In genomic region chr11:121353326-121354090, GRCm38 (mm10) we compare ENCODE assay signal across 9 mouse cellular contexts. TPM values are rescaled to one million over a fixed set of nuclear protein-coding genes. Genes with fewer than 3 reads are reported as not detected.
DNase-seq lines count a peak whose midpoint lies in the region; ATAC-seq and TF ChIP-seq lines count a peak whose summit lies in the region.
"Had no signal": no experiment of that assay in that cellular context is flagged by ENCODE, and none has a peak within 500 bp of the region (broad histone marks: within the 10 kb centered on the region; RNA-seq: fewer than 3 reads in every experiment).

No protein-coding gene starts in this region.

- peak overlapping the region; percentile 89 for H3K4me2 ChIP-seq in forebrain, embryonic 12.5 days
- peak overlapping the region; percentile 80 for H3K4me2 ChIP-seq in hindbrain, postnatal 0 days (ENCODE audit: low read depth, low read length)
- H3K4me2 ChIP-seq in limb, embryonic 14.5 days (replicated peaks; ENCODE audit: low read depth, low read length, severe bottlenecking), result peak overlapping the region; percentile 82
- peak overlapping the region; percentile 87 for H3K4me2 ChIP-seq in midbrain, embryonic 13.5 days (replicated peaks)
- H3K4me2 ChIP-seq in stomach, embryonic 15.5 days, result peak overlapping the region; percentile 83

- peak overlapping the region; percentile 97 for H3K4me3 ChIP-seq in forebrain, embryonic 12.5 days (replicated peaks)
- H3K4me3 ChIP-seq in hindbrain, postnatal 0 days (ENCODE audit: low read length), result peak overlapping the region; percentile 74
- peak overlapping the region; percentile 94 for H3K4me3 ChIP-seq in limb, embryonic 14.5 days (replicated peaks; ENCODE audit: low read length)
- H3K4me3 ChIP-seq in midbrain, embryonic 13.5 days (replicated peaks), result peak overlapping the region; percentile 92
- peak overlapping the region; percentile 87 for H3K4me3 ChIP-seq in stomach, embryonic 15.5 days (replicated peaks)

- no peak; the same call in 1 of the 2 replicates for ATAC-seq in forebrain, embryonic 12.5 days (ENCODE audit: low FRiP score)
- no peak for ATAC-seq in hindbrain, postnatal 0 days
- ATAC-seq in limb, embryonic 14.5 days (ENCODE audit: low FRiP score, low read depth), result no peak
- ATAC-seq in midbrain, embryonic 13.5 days, result no peak
- peak; percentile 29; the same call in 1 of the 2 replicates for ATAC-seq in stomach, embryonic 15.5 days (ENCODE audit: insufficient read depth, low FRiP score, low read depth)

- H3K4me1 ChIP-seq in forebrain, embryonic 12.5 days, result peaks cover 21% of the 10 kb centered on the region
- H3K4me1 ChIP-seq in hindbrain, postnatal 0 days (ENCODE audit: insufficient read depth, low read length), result peaks cover 10% of the 10 kb centered on the region; the same call in 1 of the 2 replicates
- H3K4me1 ChIP-seq in limb, embryonic 14.5 days (ENCODE audit: control insufficient read depth, insufficient read depth, low read length), result peaks cover 17% of the 10 kb centered on the region
- H3K4me1 ChIP-seq in midbrain, embryonic 13.5 days (replicated peaks), result peaks cover 28% of the 10 kb centered on the region
- peaks cover 12% of the 10 kb centered on the region for H3K4me1 ChIP-seq in stomach, embryonic 15.5 days

- H3K27me3 ChIP-seq in forebrain, embryonic 12.5 days, result no peaks in the 10 kb centered on the region
- H3K27me3 ChIP-seq in hindbrain, postnatal 0 days (ENCODE audit: insufficient read depth, low read length), result no peaks in the 10 kb centered on the region
- no peaks in the 10 kb centered on the region for H3K27me3 ChIP-seq in limb, embryonic 14.5 days (ENCODE audit: control insufficient read depth, insufficient read depth, low read length)
- H3K27me3 ChIP-seq in midbrain, embryonic 13.5 days, result no peaks in the 10 kb centered on the region
- H3K27me3 ChIP-seq in stomach, embryonic 15.5 days (replicated peaks), result no peaks in the 10 kb centered on the region

- H3K9ac ChIP-seq in forebrain, embryonic 12.5 days, result peak overlapping the region; percentile 92
- H3K9ac ChIP-seq in hindbrain, postnatal 0 days (replicated peaks; ENCODE audit: low read length), result peak overlapping the region; percentile 90
- peak overlapping the region; percentile 94 for H3K9ac ChIP-seq in limb, embryonic 14.5 days (ENCODE audit: low read depth, low read length, severe bottlenecking)
- peak overlapping the region; percentile 93 for H3K9ac ChIP-seq in midbrain, embryonic 13.5 days (replicated peaks)
- H3K9ac ChIP-seq in stomach, embryonic 15.5 days, result peak overlapping the region; percentile 64

- H3K27ac ChIP-seq in forebrain, embryonic 12.5 days, result peak overlapping the region; percentile 72
- peak overlapping the region; percentile 84 for H3K27ac ChIP-seq in hindbrain, postnatal 0 days
- peak overlapping the region; percentile 89 for H3K27ac ChIP-seq in limb, embryonic 14.5 days (replicated peaks; ENCODE audit: low read depth, low read length)
- peak overlapping the region; percentile 90 for H3K27ac ChIP-seq in midbrain, embryonic 13.5 days
- H3K27ac ChIP-seq in stomach, embryonic 15.5 days, result peak overlapping the region; percentile 84

- no peak for TF ChIP-seq POLR2A in limb, embryonic 14.5 days (IDR thresholded peaks at IDR 0.05; ENCODE audit: borderline replicate concordance, extremely low read depth, insufficient read depth, insufficient read length)

- peaks cover under 1% of the 10 kb centered on the region; the same call in 1 of the 2 replicates for H3K36me3 ChIP-seq in forebrain, embryonic 12.5 days (replicated peaks)
- H3K36me3 ChIP-seq in hindbrain, postnatal 0 days (ENCODE audit: insufficient read depth, low read length), result no peaks in the 10 kb centered on the region
- H3K36me3 ChIP-seq in limb, embryonic 14.5 days (ENCODE audit: control insufficient read depth, insufficient read depth, low read length), result peaks cover 10% of the 10 kb centered on the region; the same call in 1 of the 2 replicates
- H3K36me3 ChIP-seq in midbrain, embryonic 13.5 days, result peaks cover 5% of the 10 kb centered on the region
- no peaks in the 10 kb centered on the region for H3K36me3 ChIP-seq in stomach, embryonic 15.5 days

- no peaks in the 10 kb centered on the region for H3K9me3 ChIP-seq in forebrain, embryonic 12.5 days
- no peaks in the 10 kb centered on the region for H3K9me3 ChIP-seq in hindbrain, postnatal 0 days (ENCODE audit: low read length)
- H3K9me3 ChIP-seq in limb, embryonic 14.5 days (ENCODE audit: control insufficient read depth, low read length), result no peaks in the 10 kb centered on the region
- H3K9me3 ChIP-seq in midbrain, embryonic 13.5 days, result no peaks in the 10 kb centered on the region
- no peaks in the 10 kb centered on the region for H3K9me3 ChIP-seq in stomach, embryonic 15.5 days

- WGBS in forebrain, embryonic 12.5 days, result 3% methylated on average over 41 of the region's 41 CpGs
- WGBS in hindbrain, postnatal 0 days, result 4% methylated on average over 40 of the region's 41 CpGs
- 4% methylated on average over 32 of the region's 41 CpGs for WGBS in limb, embryonic 14.5 days
- WGBS in midbrain, embryonic 13.5 days, result 3% methylated on average over 40 of the region's 41 CpGs
- WGBS in stomach, embryonic 15.5 days, result 2% methylated on average over 40 of the region's 41 CpGs

- 0 out of 2 replicates have a peak, but pooled peaks have one; percentile 5 for TF ChIP-seq CTCF in hindbrain, postnatal 0 days (IDR thresholded peaks at IDR 0.05; ENCODE audit: low read depth)

- peak; percentile 40 for DNase-seq in gastrocnemius, postnatal 10 days
- DNase-seq in gastrocnemius, adult 8-10 months (ENCODE audit: low spot score in 2 of 2), result no peak
- DNase-seq in brain, adult 2 months (ENCODE audit: low read depth, low spot score), result peak; percentile 44
- DNase-seq in hindbrain, postnatal 0 days (ENCODE audit: low spot score), result peak; percentile 38
- DNase-seq in limb, embryonic 14.5 days (ENCODE audit: low spot score), result no peak

RNA-seq across cellular contexts. Expression of gene Wdr45b, which starts 0.7 kb away (rescaled TPM):
- total RNA-seq in gastrocnemius, postnatal 10 days (2021), result 10 to 100 TPM; 40.7 to 45.4 TPM
- total RNA-seq in gastrocnemius, adult 8-10 months (2022), result 10 to 100 TPM; 14.4 to 23.0 (median 19.3) TPM
- 84.0 and 86.5 TPM in 2 replicates for polyA plus RNA-seq in forebrain, embryonic 12.5 days (2016; fragmentation: Nextera tagmentation; extraction: Ambion mirVana)
- 77.9 and 78.0 TPM in 2 replicates for total RNA-seq in hindbrain, postnatal 0 days (2014; rRNA removed)
- polyA plus RNA-seq in hindbrain, postnatal 0 days (2015; fragmentation: Nextera tagmentation; extraction: Ambion mirVana), result 84.9 and 88.7 TPM in 2 replicates
- 94.5 and 110 TPM in 2 replicates for polyA plus RNA-seq in limb, embryonic 14.5 days (2012; rRNA removed)
- polyA plus RNA-seq in limb, embryonic 14.5 days (2014; fragmentation: Nextera tagmentation; extraction: Ambion mirVana), result 113 and 116 TPM in 2 replicates
- polyA plus RNA-seq in midbrain, embryonic 13.5 days (2015; fragmentation: Nextera tagmentation; extraction: Ambion mirVana), result 80.4 and 82.6 TPM in 2 replicates
- polyA plus RNA-seq in stomach, embryonic 15.5 days (2015; fragmentation: Nextera tagmentation; extraction: Ambion mirVana), result 79.6 and 82.9 TPM in 2 replicates

RNA-seq across cellular contexts. Expression of gene Rab40b, which starts 34.5 kb away (rescaled TPM):
- 10 to 100 TPM; 23.8 to 27.4 TPM for total RNA-seq in gastrocnemius, postnatal 10 days (2021)
- total RNA-seq in gastrocnemius, adult 8-10 months (2022), result 10 to 100 TPM; 13.2 to 23.0 (median 18.9) TPM
- 3.1 and 3.8 TPM in 2 replicates for polyA plus RNA-seq in forebrain, embryonic 12.5 days (2016; fragmentation: Nextera tagmentation; extraction: Ambion mirVana)
- total RNA-seq in hindbrain, postnatal 0 days (2014; rRNA removed), result 7.6 and 11.4 TPM in 2 replicates
- polyA plus RNA-seq in hindbrain, postnatal 0 days (2015; fragmentation: Nextera tagmentation; extraction: Ambion mirVana), result 8.9 and 9.9 TPM in 2 replicates
- polyA plus RNA-seq in limb, embryonic 14.5 days (2012; rRNA removed), result 10.8 and 13.0 TPM in 2 replicates
- 16.8 and 19.0 TPM in 2 replicates for polyA plus RNA-seq in limb, embryonic 14.5 days (2014; fragmentation: Nextera tagmentation; extraction: Ambion mirVana)
- polyA plus RNA-seq in midbrain, embryonic 13.5 days (2015; fragmentation: Nextera tagmentation; extraction: Ambion mirVana), result 5.9 and 7.9 TPM in 2 replicates
- polyA plus RNA-seq in stomach, embryonic 15.5 days (2015; fragmentation: Nextera tagmentation; extraction: Ambion mirVana), result 7.1 and 7.6 TPM in 2 replicates
- total RNA-seq: neutrophil, adult 5-6 weeks had no signal

Comparison
In these comparisons a context has a peak if more than half of its experiments do, and no peak if none do; other contexts are left out.
1. DNase-seq: peak in gastrocnemius, postnatal 10 days (single experiment), brain, adult 2 months (single experiment) and hindbrain, postnatal 0 days (single experiment); none in gastrocnemius, adult 8-10 months (0 of 2) and limb, embryonic 14.5 days (single experiment).
2. Peak in every context shown above with its lines, with median percentiles within 50 percentile points of each other: H3K27ac ChIP-seq, H3K4me2 ChIP-seq, H3K4me3 ChIP-seq and H3K9ac ChIP-seq.